ENCODE assay signal across 10 mouse cellular contexts in genomic region chr17:7902362-7902761, GRCm38 (mm10). TPM values are rescaled to one million over a fixed set of nuclear protein-coding genes. Genes with fewer than 3 reads are reported as not detected.
A peak's percentile ranks its signal among the peaks of the same experiment; 100 is the strongest.
DNase-seq lines count a peak whose midpoint lies in the region; ATAC-seq and TF ChIP-seq lines count a peak whose summit lies in the region.
"Had no signal": no experiment of that assay in that cellular context is flagged by ENCODE, and none has a peak within 500 bp of the region (broad histone marks: within the 10 kb centered on the region; RNA-seq: fewer than 3 reads in every experiment).

No protein-coding gene starts in this region.

- DNase-seq in hindbrain, postnatal 0 days (ENCODE audit: low spot score), result peak; percentile 41
- peak; percentile 90 for DNase-seq in CD4-positive helper T cell, adult 2 months (ENCODE audit: low read depth, low spot score)
- DNase-seq in right cerebral cortex, postnatal 4 days, result peak; percentile 32
- DNase-seq in gastrocnemius, postnatal 36 days, result no peak
- no peak for DNase-seq in heart, adult 8-10 months (ENCODE audit: low spot score)
- no peak for DNase-seq in testis, postnatal 14 days (ENCODE audit: low spot score)
- DNase-seq: gastrocnemius, postnatal 14 days; lung, embryonic 14.5 days had no signal

- H3K4me1 ChIP-seq in hindbrain, postnatal 0 days (ENCODE audit: insufficient read depth, low read length), result no peaks in the 10 kb centered on the region
- no peaks in the 10 kb centered on the region for H3K4me1 ChIP-seq in hindbrain, embryonic 16.5 days (ENCODE audit: control insufficient read depth, insufficient read depth, low read depth, low read length)

- H3K9me3 ChIP-seq in hindbrain, postnatal 0 days (ENCODE audit: low read length), result no peaks in the 10 kb centered on the region
- no peaks in the 10 kb centered on the region for H3K9me3 ChIP-seq in hindbrain, embryonic 16.5 days (ENCODE audit: control insufficient read depth, low read length)

- no peaks in the 10 kb centered on the region for H3K36me3 ChIP-seq in hindbrain, postnatal 0 days (ENCODE audit: insufficient read depth, low read length)
- H3K36me3 ChIP-seq in hindbrain, embryonic 16.5 days (ENCODE audit: control insufficient read depth, insufficient read depth, low read length), result no peaks in the 10 kb centered on the region

- no peak for TF ChIP-seq CTCF in hindbrain, postnatal 0 days (IDR thresholded peaks at IDR 0.05; ENCODE audit: low read depth)

- H3K4me2 ChIP-seq in hindbrain, postnatal 0 days (ENCODE audit: low read depth, low read length), result no peak overlapping the region
- H3K4me2 ChIP-seq in hindbrain, embryonic 16.5 days (ENCODE audit: low read length), result no peak overlapping the region
- H3K4me2 ChIP-seq: lung, embryonic 14.5 days had no signal

- H3K27me3 ChIP-seq in hindbrain, postnatal 0 days (ENCODE audit: insufficient read depth, low read length), result no peaks in the 10 kb centered on the region
- H3K27me3 ChIP-seq in hindbrain, embryonic 16.5 days (replicated peaks; ENCODE audit: control insufficient read depth, insufficient read depth, low read length), result no peaks in the 10 kb centered on the region

- H3K4me3 ChIP-seq in hindbrain, postnatal 0 days (ENCODE audit: low read length), result no peak overlapping the region
- H3K4me3 ChIP-seq in hindbrain, embryonic 16.5 days (ENCODE audit: low read length), result no peak overlapping the region

- no peak for ATAC-seq in hindbrain, postnatal 0 days
- ATAC-seq in hindbrain, embryonic 16.5 days, result no peak
- peak; percentile 83 for ATAC-seq in granulocyte monocyte progenitor cell, adult 5-6 weeks (replicated peaks; ENCODE audit: poor library complexity, severe bottlenecking)

- no peak overlapping the region for H3K9ac ChIP-seq in hindbrain, postnatal 0 days (replicated peaks; ENCODE audit: low read length)
- H3K9ac ChIP-seq in hindbrain, embryonic 16.5 days (ENCODE audit: low read depth, low read length), result no peak overlapping the region
- H3K9ac ChIP-seq: lung, embryonic 14.5 days had no signal

- no peak overlapping the region for H3K27ac ChIP-seq in hindbrain, postnatal 0 days
- H3K27ac ChIP-seq in hindbrain, embryonic 16.5 days (ENCODE audit: low read depth, low read length), result no peak overlapping the region

- 55% methylated on average over 3 of the region's 3 CpGs for WGBS in hindbrain, postnatal 0 days
- 65% methylated on average over 3 of the region's 3 CpGs for WGBS in hindbrain, embryonic 16.5 days

- intact Hi-C loops in gastrocnemius, postnatal 36 days (cut with DNase I), result no loop called here

RNA-seq across cellular contexts. Expression of gene Tagap, which starts 23.4 kb away (rescaled TPM):
- 1.4 TPM in 2 replicates for total RNA-seq in hindbrain, postnatal 0 days (2014; rRNA removed)
- 0.33 and 0.37 TPM in 2 replicates for polyA plus RNA-seq in hindbrain, postnatal 0 days (2015; fragmentation: Nextera tagmentation; extraction: Ambion mirVana)
- polyA plus RNA-seq in hindbrain, embryonic 16.5 days (2015; fragmentation: Nextera tagmentation; extraction: Ambion mirVana), result 0.47 and 0.51 TPM in 2 replicates
- 21.8 and 23.3 TPM in 2 replicates for total RNA-seq in granulocyte monocyte progenitor cell, adult 5-6 weeks (2014; fragmentation: Nextera tagmentation)
- 19.3 and 21.8 TPM in 2 replicates for total RNA-seq in granulocyte monocyte progenitor cell, adult 5-6 weeks (2017)
- 1 to 10 TPM; 1.9 to 2.2 TPM for total RNA-seq in gastrocnemius, postnatal 36 days (2021)
- total RNA-seq in heart, adult 8-10 months (2022), result 1 to 10 TPM; 2.1 to 3.2 (median 2.5) TPM

RNA-seq across cellular contexts. Expression of gene Rsph3a, which starts 43.1 kb away (rescaled TPM):
- total RNA-seq in hindbrain, postnatal 0 days (2014; rRNA removed), result 38.7 and 65.3 TPM in 2 replicates
- polyA plus RNA-seq in hindbrain, postnatal 0 days (2015; fragmentation: Nextera tagmentation; extraction: Ambion mirVana), result 64.7 and 67.4 TPM in 2 replicates
- 72.3 and 77.7 TPM in 2 replicates for polyA plus RNA-seq in hindbrain, embryonic 16.5 days (2015; fragmentation: Nextera tagmentation; extraction: Ambion mirVana)
- total RNA-seq in granulocyte monocyte progenitor cell, adult 5-6 weeks (2014; fragmentation: Nextera tagmentation), result 14.5 and 28.2 TPM in 2 replicates
- 61.7 and 125 TPM in 2 replicates for total RNA-seq in granulocyte monocyte progenitor cell, adult 5-6 weeks (2017)
- 10 to 100 TPM; 16.0 to 23.1 TPM for total RNA-seq in gastrocnemius, postnatal 36 days (2021)
- total RNA-seq in heart, adult 8-10 months (2022), result 10 to 100 TPM; 26.7 to 39.6 (median 33.8) TPM

Comparison
In these comparisons a context has a peak if more than half of its experiments do, and no peak if none do; other contexts are left out.
1. DNase-seq: peak in hindbrain, postnatal 0 days (single experiment), CD4-positive helper T cell, adult 2 months (single experiment) and right cerebral cortex, postnatal 4 days (single experiment); none in gastrocnemius, postnatal 36 days (0 of 2), heart, adult 8-10 months (single experiment) and testis, postnatal 14 days (single experiment).